Mouse (Mus musculus): Measurements from ENCODE around the gene Mcrip1. TPM values are rescaled to one million over a fixed set of nuclear protein-coding genes. Genes with fewer than 3 reads are reported as not detected.
"Not testable (repeated sequence)": the region's sequence is repeated elsewhere in the genome, so short reads cannot be mapped to it uniquely, and the experiment has no call there.

Gene Mcrip1
- 229 and 235 TPM in 2 replicates for polyA plus RNA-seq (2015; fragmentation: Nextera tagmentation; extraction: Ambion mirVana)

DNA sequence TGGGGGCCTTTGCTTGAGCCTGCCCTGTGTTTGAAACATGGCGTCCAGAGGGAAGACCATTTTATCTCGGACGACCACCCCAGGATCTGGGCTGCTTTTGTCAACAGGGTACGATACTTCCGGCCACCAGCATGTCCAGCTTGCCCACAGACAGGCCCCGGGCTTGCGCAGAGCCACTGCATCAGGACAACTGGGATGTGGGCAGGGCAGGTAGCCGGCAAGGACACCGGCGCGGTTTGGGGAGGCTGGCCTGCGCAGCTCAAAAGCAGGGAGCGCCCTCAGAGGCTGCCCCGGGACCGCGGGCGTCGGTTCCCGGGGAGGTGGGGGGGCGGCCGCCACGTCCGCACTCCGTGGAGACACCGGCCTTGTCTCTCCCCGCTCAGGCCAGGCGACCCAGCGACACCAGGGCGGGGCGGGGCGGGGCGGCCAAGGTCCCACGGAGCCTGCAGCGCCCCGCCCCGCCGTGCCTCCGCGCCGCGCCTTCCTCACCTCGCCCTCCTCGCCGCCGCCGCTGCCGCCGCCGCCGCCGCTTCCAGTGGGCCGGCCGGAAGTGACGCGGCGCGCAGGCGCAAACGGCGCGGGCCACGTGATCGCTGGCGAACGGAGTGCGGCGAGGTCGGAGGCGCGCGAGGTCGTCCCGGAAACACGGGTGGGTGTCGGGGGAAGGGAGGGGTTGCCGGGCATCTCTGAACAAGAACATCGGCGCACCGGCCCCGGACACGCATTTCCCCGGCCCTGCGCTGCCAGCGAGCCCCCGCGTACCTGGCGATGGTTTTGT lies at the start of gene Mcrip1:
Mcrip1 (minus strand) TSS at position 560 of the 778 bp plus-strand sequence.
- H3K9ac ChIP-seq (replicated peaks), result peak within 1 kb of the TSS; percentile 98
- H3K4me1 ChIP-seq, result peaks cover 43% of the 10 kb centered on the region
- H3K27ac ChIP-seq (replicated peaks), result peak within 1 kb of the TSS; percentile 87
- peak within 1 kb of the TSS; percentile 94 for H3K4me3 ChIP-seq (replicated peaks)
- under 1% methylated on average over 67 of the region's 87 CpGs for WGBS
- H3K36me3 ChIP-seq, result peaks cover 5% of the 10 kb centered on the region
- H3K27me3 ChIP-seq (replicated peaks), result no peaks in the 10 kb centered on the region
- no peaks in the 10 kb centered on the region for H3K9me3 ChIP-seq (replicated peaks)
- H3K4me2 ChIP-seq, result peak within 1 kb of the TSS; percentile 92
- peak; percentile 93 for ATAC-seq (ENCODE audit: low FRiP score)

DNA sequence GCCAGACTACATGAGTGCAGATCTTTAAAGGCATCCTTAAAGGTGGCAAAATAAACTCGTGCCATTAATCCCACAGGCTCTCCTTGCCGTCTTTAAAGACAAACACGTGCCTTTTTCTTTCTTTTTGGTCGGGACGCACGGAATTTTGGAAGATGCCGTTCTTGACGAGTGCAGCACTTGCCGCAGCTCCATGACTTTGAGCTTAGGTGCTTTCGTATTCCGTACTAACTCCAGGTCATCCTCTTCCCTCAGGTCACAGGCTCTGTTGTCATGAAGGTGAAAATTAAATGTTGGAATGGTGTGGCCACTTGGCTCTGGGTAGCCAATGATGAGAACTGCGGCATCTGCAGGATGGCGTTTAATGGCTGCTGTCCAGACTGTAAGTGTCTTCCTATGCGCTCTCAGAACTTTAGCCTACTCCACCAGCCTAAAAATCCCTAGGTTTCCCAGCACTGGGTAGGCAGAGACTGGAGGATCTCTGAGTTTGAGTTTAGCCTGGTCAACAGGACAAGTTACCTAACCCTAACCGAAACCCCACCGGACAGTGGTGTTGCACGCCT lies 49.5 kb upstream of the Mcrip1 start:
- peaks cover 28% of the 10 kb centered on the region for H3K4me1 ChIP-seq
- peak overlapping the region; percentile 96 for H3K9ac ChIP-seq (replicated peaks)
- WGBS, result 51% methylated on average over 17 of the region's 17 CpGs
- peak overlapping the region; percentile 74 for H3K4me2 ChIP-seq
- ATAC-seq (ENCODE audit: low FRiP score), result no peak
- no peaks in the 10 kb centered on the region for H3K9me3 ChIP-seq (replicated peaks)
- peak overlapping the region; percentile 90 for H3K27ac ChIP-seq (replicated peaks)
- H3K4me3 ChIP-seq (replicated peaks), result peak overlapping the region; percentile 97
- H3K36me3 ChIP-seq, result peaks cover 54% of the 10 kb centered on the region
- H3K27me3 ChIP-seq (replicated peaks), result no peaks in the 10 kb centered on the region

DNA sequence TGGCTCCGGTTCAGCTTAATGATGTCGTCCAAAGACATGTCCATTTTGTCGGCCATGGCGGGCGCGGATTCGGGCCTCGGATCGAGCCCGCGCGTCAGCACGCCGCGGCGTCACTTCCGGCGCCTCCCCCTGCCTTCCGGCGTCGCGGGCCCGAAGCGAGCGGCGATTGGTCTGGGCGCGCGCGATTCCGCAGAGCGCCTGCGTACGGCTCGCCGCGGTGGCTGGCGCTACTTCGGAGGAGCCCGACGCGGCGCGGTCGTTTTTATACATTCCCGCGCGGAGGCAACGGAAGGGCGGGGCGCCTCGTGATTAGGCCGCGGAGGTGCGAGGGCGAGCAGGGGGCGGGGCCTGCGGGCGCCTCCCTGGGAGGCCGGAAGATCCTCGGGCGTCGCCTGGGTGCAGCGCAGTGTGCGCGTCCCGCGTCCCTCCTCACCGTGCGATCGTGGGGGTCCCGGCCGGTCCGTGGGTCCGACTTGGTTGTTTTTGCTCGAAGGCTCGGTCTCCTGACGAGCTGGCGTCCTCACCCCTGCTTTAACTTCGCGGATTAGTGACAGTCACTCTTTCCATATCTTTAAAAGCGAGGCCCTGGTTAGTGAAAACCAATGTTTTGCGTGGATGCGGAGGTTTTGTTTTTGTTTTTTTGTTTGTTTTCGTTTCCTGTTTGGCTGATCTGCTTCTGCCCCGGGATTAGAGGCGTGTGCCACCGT lies 48.9 kb upstream of the Mcrip1 start, which contains the start of the genes Alyref and Anapc11:
Alyref (minus strand) TSS at position 83 of the 707 bp plus-strand sequence.
Anapc11 (plus strand) TSS at position 139 of the 707 bp plus-strand sequence.
- Histone ChIP-seq H3K27ac (replicated peaks) (peak within 1 kb of the TSS; percentile 90), H3K9ac (replicated peaks) (peak within 1 kb of the TSS; percentile 96), H3K4me2 (peak within 1 kb of the TSS; percentile 95), H3K9me3 (replicated peaks) (no peaks in the 10 kb centered on the region), H3K4me1 (peaks cover 30% of the 10 kb centered on the region), H3K36me3 (peaks cover 55% of the 10 kb centered on the region), H3K4me3 (replicated peaks) (peak within 1 kb of the TSS; percentile 97), H3K27me3 (replicated peaks) (no peaks in the 10 kb centered on the region)
- ATAC-seq (ENCODE audit: low FRiP score), result peak; percentile 97
- under 1% methylated on average over 88 of the region's 88 CpGs for WGBS

DNA sequence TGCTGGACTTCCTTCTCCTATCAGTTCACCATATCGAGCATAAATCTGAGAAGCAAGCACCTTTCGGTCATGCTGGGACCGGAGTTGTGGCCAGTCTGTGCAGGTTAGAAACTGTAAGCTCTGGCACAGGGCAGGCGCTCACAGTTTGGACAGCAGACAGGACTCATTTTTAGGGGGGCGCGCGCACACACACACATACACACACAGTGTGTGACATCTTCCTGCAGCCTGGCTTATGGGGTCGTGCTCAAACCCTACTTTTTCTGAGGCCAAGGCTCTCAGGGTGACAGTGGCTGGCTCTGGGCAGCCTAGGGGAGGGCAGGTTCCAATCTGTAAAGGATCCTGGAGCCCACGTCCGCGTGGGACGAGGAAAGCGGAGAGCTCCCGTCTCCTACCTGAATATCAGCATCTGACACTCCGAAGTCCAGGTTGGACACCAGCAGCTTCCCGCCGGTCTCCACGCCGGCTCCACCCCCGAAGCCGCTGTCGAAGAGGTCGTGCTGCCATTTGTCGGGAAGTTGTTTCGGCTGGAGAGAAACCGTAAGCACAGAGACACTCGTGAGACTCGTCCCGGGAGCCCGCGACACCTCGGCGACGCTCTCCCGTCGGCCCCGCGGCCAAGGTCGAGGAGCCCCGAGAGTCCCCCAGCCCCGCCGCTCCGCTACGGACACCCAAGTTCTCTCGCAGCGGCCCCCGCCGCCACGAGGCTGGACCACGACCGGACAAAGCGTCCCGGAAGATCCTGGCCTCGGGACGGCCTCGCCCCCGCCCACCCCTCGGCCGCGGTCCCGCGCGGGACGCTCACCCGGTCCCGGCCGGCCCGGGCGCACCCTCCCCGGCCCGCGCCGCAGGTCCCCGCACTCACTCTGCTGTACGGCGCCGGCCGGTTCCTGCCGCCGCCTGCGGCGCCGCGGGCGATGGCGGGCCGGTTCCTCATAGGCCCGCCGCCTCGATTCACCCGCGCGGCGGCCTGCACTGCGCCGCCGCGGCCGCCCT lies 48.0 kb upstream of the Mcrip1 start:
- Histone ChIP-seq H3K36me3 (peaks cover 55% of the 10 kb centered on the region), H3K9ac (replicated peaks) (peak overlapping the region; percentile 96), H3K4me1 (peaks cover 31% of the 10 kb centered on the region), H3K9me3 (replicated peaks) (no peaks in the 10 kb centered on the region), H3K27ac (replicated peaks) (peak overlapping the region; percentile 90), H3K4me3 (replicated peaks) (peak overlapping the region; percentile 97), H3K27me3 (replicated peaks) (no peaks in the 10 kb centered on the region), H3K4me2 (peak overlapping the region; percentile 95)
- peak; percentile 62 for ATAC-seq (ENCODE audit: low FRiP score)
- 4% methylated on average over 99 of the region's 99 CpGs for WGBS

DNA sequence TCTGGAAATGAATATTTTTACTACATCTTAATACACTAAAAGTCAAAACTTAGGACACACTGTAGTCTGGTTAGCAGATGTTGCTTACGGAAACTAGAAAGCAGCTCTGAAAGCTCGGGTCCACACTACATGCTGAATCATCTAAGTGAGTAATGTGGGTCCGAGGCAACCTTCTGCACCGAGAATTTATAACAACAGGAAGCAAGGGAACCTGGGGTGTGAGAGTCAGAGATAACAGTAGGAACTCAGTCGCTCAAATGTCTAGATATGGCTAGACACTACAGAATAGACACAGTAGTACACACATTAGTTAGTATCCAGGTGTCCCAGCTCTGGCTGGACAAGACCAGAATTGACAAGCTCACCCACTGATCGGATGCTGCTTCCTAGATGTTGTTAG lies 39.0 kb upstream of the Mcrip1 start:
- Histone ChIP-seq H3K9me3 (replicated peaks) (no peaks in the 10 kb centered on the region), H3K9ac (replicated peaks) (no peak overlapping the region), H3K4me3 (replicated peaks) (no peak overlapping the region), H3K36me3 (peaks cover 88% of the 10 kb centered on the region), H3K4me2 (no peak overlapping the region), H3K27ac (replicated peaks) (no peak overlapping the region), H3K4me1 (0 out of 2 replicates have a peak, but pooled peaks cover 2% of the 10 kb centered on the region), H3K27me3 (replicated peaks) (no peaks in the 10 kb centered on the region)
- 93% methylated on average over 6 of the region's 6 CpGs for WGBS
- no peak for ATAC-seq (ENCODE audit: low FRiP score)

DNA sequence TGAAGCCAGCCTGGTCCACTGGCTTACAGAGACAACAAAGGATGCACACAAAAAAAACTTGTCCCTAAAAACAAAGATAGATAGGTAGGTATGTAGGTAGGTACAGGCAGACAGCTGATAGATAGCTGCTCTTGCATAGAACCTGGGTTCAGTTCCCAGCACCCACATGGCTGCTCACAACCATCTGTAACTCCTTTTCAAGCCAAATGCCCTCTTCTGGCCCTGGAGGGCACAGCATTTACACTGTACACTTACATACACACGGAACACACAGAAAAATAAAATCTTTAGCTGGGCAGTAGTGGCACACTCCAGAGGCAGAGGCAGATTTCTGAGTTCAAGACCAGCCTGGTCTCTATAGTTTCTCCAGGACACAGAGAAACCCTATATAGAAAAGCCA lies 34.4 kb upstream of the Mcrip1 start:
- Histone ChIP-seq H3K4me1 (peaks cover 25% of the 10 kb centered on the region), H3K4me3 (replicated peaks) (no peak overlapping the region), H3K9me3 (replicated peaks) (no peaks in the 10 kb centered on the region), H3K27me3 (replicated peaks) (no peaks in the 10 kb centered on the region), H3K27ac (replicated peaks) (no peak overlapping the region), H3K9ac (replicated peaks) (no peak overlapping the region), H3K4me2 (no peak overlapping the region), H3K36me3 (peaks cover 49% of the 10 kb centered on the region)
- WGBS, result 94% methylated on average over 1 of the region's 1 CpGs
- no peak for ATAC-seq (ENCODE audit: low FRiP score)

DNA sequence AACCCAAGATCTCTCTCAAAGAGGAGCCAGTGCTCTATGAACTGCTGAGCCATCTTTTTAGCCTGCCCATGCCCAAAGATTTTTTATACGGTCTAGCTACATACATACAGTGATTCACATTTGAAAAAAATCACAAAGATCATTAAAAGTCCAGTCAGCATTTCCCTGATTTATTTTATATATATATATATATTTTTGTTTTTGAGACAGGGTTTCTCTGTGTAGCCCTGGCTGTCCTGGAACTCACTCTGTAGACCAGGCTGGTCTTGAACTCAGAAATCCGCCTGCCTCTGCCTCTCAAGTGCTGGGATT lies 33.4 kb upstream of the Mcrip1 start:
- peaks cover 51% of the 10 kb centered on the region for H3K36me3 ChIP-seq
- peaks cover 28% of the 10 kb centered on the region for H3K4me1 ChIP-seq
- 94% methylated on average over 2 of the region's 2 CpGs for WGBS
- not testable (repeated sequence) for H3K9me3 ChIP-seq (replicated peaks); ATAC-seq (ENCODE audit: low FRiP score); H3K27me3 ChIP-seq (replicated peaks); H3K4me3 ChIP-seq (replicated peaks); H3K4me2 ChIP-seq; H3K9ac ChIP-seq (replicated peaks)
- 0 out of 2 replicates have a peak overlapping the region, but pooled peaks have one; percentile 97 for H3K27ac ChIP-seq (replicated peaks)

DNA sequence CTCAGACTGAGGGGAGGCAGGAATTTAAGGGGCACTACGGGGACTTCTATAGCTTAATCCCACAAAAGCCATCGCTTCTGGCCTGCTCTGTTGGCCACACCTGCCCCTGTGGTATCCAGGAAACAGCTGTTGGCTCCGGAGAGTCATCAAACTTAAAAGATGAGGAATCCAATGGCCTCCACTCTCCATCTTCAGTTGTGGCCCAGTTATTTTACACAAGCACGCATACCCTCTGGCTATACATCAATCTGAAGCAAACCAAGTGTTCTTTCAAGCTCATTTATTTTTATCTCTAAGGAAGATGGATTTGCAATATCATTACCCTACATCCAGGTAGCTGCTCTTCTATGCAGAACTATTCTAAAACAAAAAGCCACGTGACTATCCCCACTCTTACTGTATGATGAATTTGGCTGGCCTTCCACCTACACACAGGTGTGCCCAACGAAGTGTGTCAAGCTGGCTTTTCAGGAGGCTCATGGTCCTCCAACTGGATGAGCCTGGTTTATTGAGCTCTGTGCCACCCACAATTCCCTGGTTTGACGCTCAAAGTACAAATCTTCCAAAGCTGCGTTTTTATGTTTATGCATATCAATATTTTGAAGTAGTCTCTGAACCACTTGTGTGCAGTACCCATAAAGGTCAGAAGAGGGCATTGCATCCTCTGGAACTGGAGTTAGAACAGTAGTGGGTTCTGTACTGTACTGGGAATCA lies 32.9 kb upstream of the Mcrip1 start:
- WGBS, result 64% methylated on average over 8 of the region's 8 CpGs
- Histone ChIP-seq H3K4me1 (peaks cover 28% of the 10 kb centered on the region), H3K36me3 (peaks cover 51% of the 10 kb centered on the region), H3K27me3 (replicated peaks) (no peaks in the 10 kb centered on the region), H3K4me2 (peak overlapping the region; percentile 96), H3K9me3 (replicated peaks) (no peaks in the 10 kb centered on the region), H3K9ac (replicated peaks) (peak overlapping the region; percentile 91), H3K27ac (replicated peaks) (peak overlapping the region; percentile 97), H3K4me3 (replicated peaks) (peak overlapping the region; percentile 89)
- no peak; the same call in 1 of the 2 replicates for ATAC-seq (ENCODE audit: low FRiP score)

DNA sequence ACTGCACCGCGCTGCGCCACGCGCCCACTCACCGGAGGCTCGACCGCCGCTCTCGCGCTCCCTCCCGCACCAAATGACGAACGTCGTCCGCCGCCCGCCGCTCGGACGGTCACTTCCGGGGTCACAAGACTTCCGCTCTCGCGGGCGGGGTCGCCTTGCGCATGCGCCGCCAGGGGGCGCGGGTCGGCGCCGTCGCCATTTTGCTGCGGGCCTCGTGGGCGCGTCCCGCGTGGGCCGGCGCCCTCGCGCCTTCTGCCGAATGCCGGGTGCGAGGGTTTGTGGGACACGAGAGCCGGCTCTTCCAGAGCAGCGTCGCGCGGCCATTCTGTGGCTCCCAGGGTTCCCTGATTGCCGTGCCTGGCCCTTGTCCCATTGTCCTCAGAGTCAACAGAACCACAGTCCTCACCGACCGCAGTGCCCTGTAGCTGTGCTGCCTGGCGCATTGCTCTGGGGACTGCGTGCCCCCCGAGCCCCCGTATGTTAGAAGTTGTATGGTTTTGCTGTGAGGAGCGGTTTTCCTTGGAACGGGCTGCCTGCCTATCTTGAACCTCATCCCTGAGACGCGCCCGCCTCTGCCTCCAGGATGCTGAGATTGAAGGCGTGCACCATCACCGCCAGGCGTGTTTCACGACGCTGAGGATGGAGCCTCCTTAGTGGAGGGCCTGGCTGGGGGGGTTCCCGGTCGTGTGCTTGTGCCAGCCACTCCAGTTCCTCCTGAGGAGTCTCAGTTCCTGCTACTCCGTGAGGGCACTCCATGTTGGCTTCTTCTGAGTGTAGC lies 32.2 kb upstream of the Mcrip1 start, which contains the start of gene Arhgdia:
Arhgdia (minus strand) TSS at position 135 of the 778 bp plus-strand sequence.
- H3K9ac ChIP-seq (replicated peaks), result peak within 1 kb of the TSS; percentile 91
- no peaks in the 10 kb centered on the region for H3K27me3 ChIP-seq (replicated peaks)
- H3K4me3 ChIP-seq (replicated peaks), result peak within 1 kb of the TSS; percentile 89
- H3K9me3 ChIP-seq (replicated peaks), result no peaks in the 10 kb centered on the region
- peak within 1 kb of the TSS; percentile 97 for H3K27ac ChIP-seq (replicated peaks)
- H3K4me2 ChIP-seq, result peak within 1 kb of the TSS; percentile 96
- ATAC-seq (ENCODE audit: low FRiP score), result peak; percentile 80
- H3K36me3 ChIP-seq, result peaks cover 48% of the 10 kb centered on the region
- WGBS, result 5% methylated on average over 70 of the region's 75 CpGs
- peaks cover 28% of the 10 kb centered on the region for H3K4me1 ChIP-seq

DNA sequence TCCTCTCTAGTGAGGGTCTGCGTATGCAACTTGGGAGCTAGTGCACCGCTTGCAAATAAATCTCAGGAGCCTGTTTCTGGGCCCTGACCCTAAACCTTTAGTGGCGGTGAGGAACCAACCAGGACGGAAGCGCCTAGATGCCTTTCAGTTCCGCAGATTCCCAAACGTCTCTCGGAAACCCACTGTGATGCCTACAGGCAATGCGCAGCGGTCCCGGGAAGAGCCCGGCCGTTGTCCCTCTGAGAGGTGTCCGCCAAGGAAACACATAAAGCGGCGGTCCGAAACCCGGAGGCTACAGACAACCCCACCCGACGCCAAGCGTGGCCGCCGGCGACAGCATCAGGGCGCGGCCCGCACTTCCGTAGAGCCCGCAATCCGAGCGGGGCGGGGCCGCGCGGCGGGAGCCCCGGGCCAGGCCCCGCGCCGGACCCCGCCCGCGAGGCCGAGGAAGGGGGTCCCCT lies 31.4 kb upstream of the Mcrip1 start:
- Histone ChIP-seq H3K27ac (replicated peaks) (peak overlapping the region; percentile 97), H3K27me3 (replicated peaks) (no peaks in the 10 kb centered on the region), H3K9me3 (replicated peaks) (no peaks in the 10 kb centered on the region), H3K4me1 (peaks cover 28% of the 10 kb centered on the region), H3K4me3 (replicated peaks) (peak overlapping the region; percentile 89), H3K9ac (replicated peaks) (peak overlapping the region; percentile 91), H3K4me2 (peak overlapping the region; percentile 96), H3K36me3 (peaks cover 40% of the 10 kb centered on the region)
- peak; percentile 49 for ATAC-seq (ENCODE audit: low FRiP score)
- under 1% methylated on average over 33 of the region's 44 CpGs for WGBS
